In genomic region chr8:71707874-71708273, GRCm38 (mm10) we compare ENCODE assay signal across 8 mouse cellular contexts. TPM values are rescaled to one million over a fixed set of nuclear protein-coding genes. Genes with fewer than 3 reads are reported as not detected.
DNase-seq lines count a peak whose midpoint lies in the region.

No protein-coding gene starts in this region.

- DNase-seq in heart, postnatal 14 days: peak; percentile 47 to 56
- no peak for DNase-seq in heart, postnatal 25 days (ENCODE audit: low spot score)
- DNase-seq in urinary bladder, postnatal 14 days (ENCODE audit: low spot score): peak; percentile 48
- no peak for DNase-seq in urinary bladder, postnatal 10 days (ENCODE audit: low spot score)
- peak; percentile 56 to 73 for DNase-seq in cerebellum, postnatal 14 days
- peak; percentile 48 for DNase-seq in lung, postnatal 14 days
- peak; percentile 49 to 70 for DNase-seq in spleen, postnatal 36 days (ENCODE audit: low spot score in 2 of 2)
- DNase-seq in left cerebral cortex, adult 11 months (ENCODE audit: low spot score): no peak

- intact Hi-C loops in heart, postnatal 14 days (cut with DNase I): loop anchor here (2.0 kb wide), 1 partner anchor 23 kb away; no protein-coding TSS in a partner anchor
- intact Hi-C loops in heart, postnatal 25 days (cut with DNase I): no loop called here

RNA-seq across cellular contexts. Expression of gene B3gnt3, which starts 6.3 kb away (rescaled TPM):
- 10 to 100 TPM in 1 of 2 experiments, 1 to 10 TPM in 1; 9.4 to 11.4 TPM for total RNA-seq in heart, postnatal 14 days (2021)
- total RNA-seq in heart, postnatal 25 days (2021): 1 to 10 TPM; 5.5 to 8.0 TPM

RNA-seq across cellular contexts. Expression of gene Fcho1, which starts 17.6 kb away (rescaled TPM):
- 1 to 10 TPM; 1.4 to 5.7 TPM for total RNA-seq in heart, postnatal 14 days (2021)
- under 1 TPM; 0.59 to 0.83 TPM for total RNA-seq in heart, postnatal 25 days (2021)

RNA-seq across cellular contexts. Expression of gene Insl3, which starts 18.9 kb away (rescaled TPM):
- total RNA-seq in heart, postnatal 14 days (2021): 1 to 10 TPM; 5.0 to 7.0 TPM
- total RNA-seq in heart, postnatal 25 days (2021): 1 to 10 TPM; 4.0 to 4.8 TPM

RNA-seq across cellular contexts. Expression of gene Jak3, which starts 31.8 kb away (rescaled TPM):
- total RNA-seq in heart, postnatal 14 days (2021): 10 to 100 TPM; 11.7 to 13.3 TPM
- total RNA-seq in heart, postnatal 25 days (2021): 1 to 10 TPM; 7.8 to 8.5 TPM

RNA-seq across cellular contexts. Expression of gene Unc13a, which starts 36.3 kb away (rescaled TPM):
- total RNA-seq in heart, postnatal 14 days (2021): 1 to 10 TPM in 1 of 2 experiments, under 1 TPM in 1; 0.93 to 1.1 TPM
- total RNA-seq in heart, postnatal 25 days (2021): under 1 TPM; 0.73 to 0.83 TPM

Comparison
In these comparisons a context has a peak if more than half of its experiments do, and no peak if none do; other contexts are left out.
1. DNase-seq: peak in heart, postnatal 14 days (2 of 2), urinary bladder, postnatal 14 days (single experiment), cerebellum, postnatal 14 days (2 of 2), lung, postnatal 14 days (single experiment) and spleen, postnatal 36 days (2 of 2); none in heart, postnatal 25 days (single experiment), urinary bladder, postnatal 10 days (single experiment) and left cerebral cortex, adult 11 months (single experiment).